Mouse (Mus musculus) left cerebral cortex, adult 8-10 months (tissue): ENCODE measurements around the gene Agtrap. TPM values are rescaled to one million over a fixed set of nuclear protein-coding genes. Genes with fewer than 3 reads are reported as not detected.
"Not testable (repeated sequence)": the region's sequence is repeated elsewhere in the genome, so short reads cannot be mapped to it uniquely, and the experiment has no call there.

Experiments used
- DNase-seq, 2 experiments: peaks; one replicate each; pipeline ENCODE4 v3.0.0; 2022; ENCODE audit warnings: low spot score in 2 of 2
- total RNA-seq, 4 experiments: library from RNA; stranded (reverse); gene quantifications; 2 replicates each; pipeline ENCODE4 v1.2.4; 2022

Agtrap gene
- total RNA-seq, 4 experiments from 2014 or later = 9.1 to 13.5 (median 10.6) TPM

- DNase-seq = no peak
Observed at GRCm38 (mm10) chr4:148051046-148051776, 36.6 kb downstream of the Agtrap start.

GRCm38 (mm10) chr4:148050396-148050914, 37.4 kb downstream of the Agtrap start:
- DNase-seq = not testable (repeated sequence)

- no peak for DNase-seq
Observed at GRCm38 (mm10) chr4:148046450-148047031, 41.3 kb downstream of the Agtrap start.

GRCm38 (mm10) chr4:148044113-148044512, 43.7 kb downstream of the Agtrap start:
- DNase-seq = no peak

GRCm38 (mm10) chr4:148043327-148043726, 44.5 kb downstream of the Agtrap start:
- not testable (repeated sequence) for DNase-seq

- no peak for DNase-seq
Observed at GRCm38 (mm10) chr4:148041611-148042191, 46.1 kb downstream of the Agtrap start.

GRCm38 (mm10) chr4:148040933-148041610, 46.8 kb downstream of the Agtrap start:
- DNase-seq = no peak

GRCm38 (mm10) chr4:148040029-148040830, 47.6 kb downstream of the Agtrap start:
- no peak for DNase-seq

GRCm38 (mm10) chr4:148039254-148040028, 48.4 kb downstream of the Agtrap start:
- no peak for DNase-seq

GRCm38 (mm10) chr4:148038600-148039253, 49.1 kb downstream of the Agtrap start, which contains the start of the genes Clcn6 and Mthfr:
Gene Clcn6 (minus strand): TSS chr4:148038821.
Gene Mthfr (plus strand): TSS chr4:148039077.
- peak; percentile 98 to 100 for DNase-seq

GRCm38 (mm10) chr4:148038079-148038599, 49.7 kb downstream of the Agtrap start:
- DNase-seq = peak in 1 of 2 experiments; percentile 39

GRCm38 (mm10) chr4:148035440-148035839, 52.4 kb downstream of the Agtrap start:
- DNase-seq = no peak

- DNase-seq = no peak
Observed at GRCm38 (mm10) chr4:148033858-148034410, 53.9 kb downstream of the Agtrap start.

GRCm38 (mm10) chr4:148030506-148030905, 57.3 kb downstream of the Agtrap start:
- DNase-seq = no peak

- no peak for DNase-seq
Observed at GRCm38 (mm10) chr4:148029297-148029696, 58.5 kb downstream of the Agtrap start.
